Mouse (Mus musculus) limb, embryonic 10.5 days (tissue): ENCODE results near the gene Use1. TPM values are rescaled to one million over a fixed set of nuclear protein-coding genes. Genes with fewer than 3 reads are reported as not detected.

Experiments
- DNase-seq: peaks from one replicate; pipeline ENCODE4 v3.0.0-alpha.2; 2017; ENCODE audit warnings: low spot score
- H3K27ac ChIP-seq: fragments of 300-500 bp; sonication (generic); 2 replicates; pipeline ENCODE4 v1.5.1; 2016; ENCODE audit warnings: mild to moderate bottlenecking
- H3K27me3 ChIP-seq: fragments of 300-500 bp; sonication (generic); 2 replicates; pipeline ENCODE4 v1.6.1; 2016; ENCODE audit warnings: low read depth, mild to moderate bottlenecking; ENCODE audit not compliant: poor library complexity, severe bottlenecking
- H3K36me3 ChIP-seq: fragments of 300-500 bp; sonication (generic); 2 replicates; pipeline ENCODE4 v1.6.1; 2016; ENCODE audit warnings: mild to moderate bottlenecking, moderate library complexity
- H3K4me1 ChIP-seq: fragments of 300-500 bp; sonication (generic); 2 replicates; pipeline ENCODE4 v1.6.1; 2016
- H3K4me3 ChIP-seq: fragments of 300-500 bp; sonication (generic); 2 replicates; pipeline ENCODE4 v1.5.1; 2016; ENCODE audit warnings: mild to moderate bottlenecking, moderate library complexity
- H3K9me3 ChIP-seq: fragments of 300-500 bp; sonication (generic); replicated peaks from 2 replicates; pipeline ENCODE4 v1.6.1; 2016; ENCODE audit warnings: mild to moderate bottlenecking
- WGBS: fragments of 180-500 bp; shearing (Covaris S2); methylation state at CpG from one replicate; pipeline ENCODE4 v1.1.7; 2016; 5-methylcytosine and 5-hydroxymethylcytosine counted together
- polyA plus RNA-seq: library from polyadenylated mRNA; unstranded; fragments of >200 nt; fragmentation: Nextera tagmentation; extraction: Ambion mirVana; gene quantifications from 2 replicates; pipeline ENCODE4 v1.2.1, GENCODE M21; 2016

Use1 gene
- polyA plus RNA-seq, 1 experiment from 2014 or later, result 92.4 TPM

DNA sequence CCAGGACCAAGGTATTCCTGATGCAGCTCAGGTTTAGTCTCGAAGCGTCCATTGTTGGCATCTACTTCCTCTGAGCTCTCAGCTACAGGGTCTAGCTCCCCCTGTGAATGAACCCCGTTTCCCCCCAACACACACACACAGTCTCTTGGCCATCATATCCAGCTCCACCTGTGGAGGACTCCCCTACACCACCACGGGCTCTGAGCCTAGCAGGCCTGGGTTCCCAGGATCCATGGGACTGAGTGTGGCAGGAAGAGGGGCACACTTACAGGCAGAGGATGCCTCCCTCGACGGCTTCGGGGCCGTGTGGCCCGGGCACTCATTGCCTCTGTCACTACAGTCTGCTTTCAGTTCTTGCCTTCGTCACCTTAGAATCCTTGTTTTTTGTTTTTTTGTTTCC, 28.4 kb downstream of the Use1 start:
- Histone ChIP-seq H3K27me3 (no peaks in the 10 kb centered on the region), H3K27ac (no peak overlapping the region; the same call in 1 of the 2 replicates), H3K36me3 (peaks cover 20% of the 10 kb centered on the region), H3K4me3 (0 out of 2 replicates have a peak overlapping the region, but pooled peaks have one; percentile 17), H3K4me1 (peaks cover 31% of the 10 kb centered on the region), H3K9me3 (no peaks in the 10 kb centered on the region)
- no peak for DNase-seq
- whole genome bisulfite sequencing, result 91% methylated on average over 10 of the region's 10 CpGs

DNA sequence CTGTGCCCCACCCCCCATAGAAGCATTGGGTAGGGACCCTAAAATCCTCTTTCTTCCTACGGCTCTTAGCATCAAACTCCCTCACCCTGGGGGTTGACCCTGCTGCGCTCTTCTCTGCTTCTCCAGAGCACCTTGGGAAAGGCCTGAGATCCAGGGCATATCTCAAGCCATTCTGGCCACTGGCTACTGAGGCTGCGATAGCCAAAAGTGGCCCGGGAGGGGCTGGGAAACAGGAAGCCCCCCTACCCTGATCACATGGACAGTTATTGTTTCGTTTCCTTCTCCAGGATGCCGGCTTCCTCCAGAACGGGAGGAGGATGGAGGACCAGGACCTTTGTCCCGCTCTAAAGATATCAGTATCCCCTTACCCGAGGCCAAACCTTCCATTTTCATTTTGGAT, 29.0 kb downstream of the Use1 start, which contains the start of gene Ushbp1:
TSS of gene Ushbp1 (minus strand) at position 174 of the 400 bp plus-strand sequence.
- H3K9me3 ChIP-seq, result no peaks in the 10 kb centered on the region
- WGBS, result 89% methylated on average over 9 of the region's 9 CpGs

DNA sequence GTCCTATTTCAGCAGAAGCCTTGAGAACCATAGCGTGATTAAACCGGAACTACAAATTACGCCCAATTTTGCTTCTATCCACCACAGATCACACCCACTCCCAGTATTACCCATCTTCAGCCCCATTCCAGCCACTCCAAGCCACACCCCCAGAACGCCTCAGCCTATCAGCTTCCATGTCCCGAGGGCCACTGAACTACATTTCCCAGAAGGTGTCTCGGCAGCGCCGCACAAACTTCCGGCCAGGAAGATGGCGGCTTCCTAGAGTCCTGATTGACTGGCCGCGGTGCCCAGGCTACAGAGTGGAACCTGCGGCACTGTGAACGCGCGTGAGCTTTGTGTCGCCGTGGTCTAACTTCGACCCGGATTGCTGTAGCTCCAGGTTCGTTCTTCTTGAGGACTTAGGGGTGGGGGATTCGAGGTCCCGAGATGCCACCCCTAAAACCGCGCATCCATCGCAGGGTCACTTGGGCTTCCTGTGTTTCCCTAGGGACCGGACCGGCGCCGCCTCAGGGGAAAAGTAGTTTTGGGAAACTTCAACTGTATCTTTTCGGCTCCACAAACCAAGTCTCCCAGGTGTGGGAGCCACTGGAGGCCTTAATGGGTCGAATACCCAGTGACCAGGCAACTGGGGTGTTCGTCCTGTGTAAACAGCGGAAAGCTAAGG, 30.1 kb downstream of the Use1 start, which contains the start of gene Babam1:
TSS of gene Babam1 (plus strand) at position 223 of the 667 bp plus-strand sequence.
- H3K4me3 ChIP-seq, result peak within 1 kb of the TSS; percentile 85
- under 1% methylated on average over 34 of the region's 34 CpGs for WGBS
- no peaks in the 10 kb centered on the region for H3K9me3 ChIP-seq
- H3K36me3 ChIP-seq, result peaks cover 29% of the 10 kb centered on the region
- DNase-seq, result peak; percentile 90
- peak within 1 kb of the TSS; percentile 88 for H3K27ac ChIP-seq
- peaks cover 24% of the 10 kb centered on the region for H3K4me1 ChIP-seq
- no peaks in the 10 kb centered on the region for H3K27me3 ChIP-seq

More for the DNA sequence above, 29.0 kb downstream of the Use1 start, which contains the start of gene Ushbp1:
- DNase-seq, result no peak
- Histone ChIP-seq H3K27me3 (no peaks in the 10 kb centered on the region), H3K27ac (peak within 1 kb of the TSS; percentile 88), H3K4me3 (peak within 1 kb of the TSS; percentile 85), H3K4me1 (peaks cover 28% of the 10 kb centered on the region), H3K36me3 (peaks cover 22% of the 10 kb centered on the region)

DNA sequence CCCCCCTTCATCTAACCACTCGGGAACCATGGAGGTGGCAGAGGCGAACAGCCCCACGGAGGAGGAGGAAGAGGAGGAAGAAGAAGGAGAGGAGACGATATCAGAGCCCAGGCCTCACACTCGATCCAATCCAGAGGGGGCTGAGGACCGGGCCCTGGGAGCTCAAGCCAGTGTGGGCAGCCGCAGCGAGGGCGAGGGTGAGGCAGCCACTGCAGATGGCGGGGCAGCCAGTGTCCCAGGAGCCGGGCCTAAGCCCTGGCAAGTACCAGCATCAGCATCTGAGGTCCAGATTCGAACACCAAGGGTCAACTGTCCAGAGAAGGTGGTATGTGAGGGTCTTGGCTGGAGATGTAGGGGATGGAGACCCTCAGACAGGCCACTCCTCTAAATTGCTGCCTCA, 31.1 kb downstream of the Use1 start:
- H3K27ac ChIP-seq, result 0 out of 2 replicates have a peak overlapping the region, but pooled peaks have one; percentile 88
- peak overlapping the region; percentile 85 for H3K4me3 ChIP-seq
- H3K9me3 ChIP-seq, result no peaks in the 10 kb centered on the region
- DNase-seq, result no peak
- H3K27me3 ChIP-seq, result no peaks in the 10 kb centered on the region
- 85% methylated on average over 12 of the region's 12 CpGs for WGBS
- H3K4me1 ChIP-seq, result peaks cover 24% of the 10 kb centered on the region
- peaks cover 32% of the 10 kb centered on the region for H3K36me3 ChIP-seq

DNA sequence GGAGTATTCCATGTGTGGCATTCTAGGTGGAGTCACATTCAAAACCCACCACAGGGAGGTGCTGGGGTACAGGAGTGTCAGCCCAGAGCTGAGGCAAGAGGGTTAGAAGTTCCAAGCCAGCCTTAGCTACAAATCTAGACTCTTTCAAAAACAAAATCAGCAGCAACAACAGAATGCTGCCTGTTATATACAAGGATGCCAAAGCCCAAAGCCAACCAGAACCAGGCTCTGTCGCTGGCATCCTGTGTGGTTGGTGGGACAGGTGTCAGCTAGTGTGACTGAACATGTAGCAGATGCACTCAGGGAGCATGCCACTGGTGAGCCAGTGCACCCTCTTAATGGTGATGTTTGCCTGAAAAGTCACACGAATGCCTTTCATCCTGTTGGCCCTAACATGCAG, 34.2 kb downstream of the Use1 start:
- Histone ChIP-seq H3K36me3 (peaks cover 49% of the 10 kb centered on the region), H3K9me3 (no peaks in the 10 kb centered on the region), H3K4me3 (no peak overlapping the region), H3K27ac (no peak overlapping the region), H3K4me1 (peaks cover 19% of the 10 kb centered on the region), H3K27me3 (no peaks in the 10 kb centered on the region)
- 89% methylated on average over 2 of the region's 2 CpGs for WGBS
- no peak for DNase-seq

DNA sequence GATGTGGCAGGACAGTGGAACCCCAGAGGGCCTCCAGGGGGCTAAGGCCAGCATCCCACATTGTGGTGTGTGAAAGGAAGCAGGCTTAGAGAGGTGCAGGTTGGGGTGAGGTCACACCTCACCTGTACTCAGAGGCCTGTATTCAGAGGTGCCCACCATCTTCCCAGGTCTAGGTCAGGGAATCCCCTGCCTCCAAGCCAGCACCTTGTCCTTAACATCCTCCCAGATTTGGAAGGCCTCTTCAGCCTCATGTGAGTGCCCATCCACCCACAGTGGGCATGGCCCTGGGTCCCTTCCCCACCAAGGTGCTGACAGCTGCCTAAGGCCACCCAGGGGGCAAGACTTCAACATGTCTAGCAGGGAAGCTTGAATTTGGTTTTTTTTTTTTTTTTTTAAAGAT, 34.8 kb downstream of the Use1 start:
- Histone ChIP-seq H3K9me3 (no peaks in the 10 kb centered on the region), H3K4me3 (no peak overlapping the region), H3K27me3 (no peaks in the 10 kb centered on the region), H3K36me3 (peaks cover 49% of the 10 kb centered on the region), H3K27ac (no peak overlapping the region), H3K4me1 (peaks cover 21% of the 10 kb centered on the region)
- no peak for DNase-seq

DNA sequence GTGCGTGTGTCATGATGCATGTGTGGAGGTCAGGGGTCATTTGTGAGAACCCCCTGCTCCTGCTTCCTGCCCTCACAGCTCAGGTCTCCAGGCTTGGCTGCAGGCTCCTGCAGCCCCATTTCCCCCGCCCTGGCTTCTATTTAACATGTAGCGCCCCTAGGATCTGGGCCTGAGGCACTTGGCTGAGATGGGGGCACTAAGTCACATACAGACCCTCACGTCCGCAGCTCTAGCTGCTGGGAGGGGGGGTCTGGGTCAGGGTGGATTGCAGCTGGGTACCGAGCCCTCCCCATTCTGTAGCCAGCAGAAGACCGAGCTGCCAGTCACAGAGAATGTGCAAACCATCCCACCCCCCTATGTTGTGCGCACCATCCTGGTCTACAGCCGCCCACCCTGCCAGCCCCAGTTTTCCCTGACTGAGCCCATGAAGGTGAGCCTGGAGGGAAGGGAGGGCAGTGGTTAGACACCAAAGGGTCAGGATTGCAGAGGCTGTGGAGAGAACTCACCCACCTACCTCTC, 35.9 kb downstream of the Use1 start:
- Histone ChIP-seq H3K27me3 (no peaks in the 10 kb centered on the region), H3K27ac (no peak overlapping the region), H3K9me3 (no peaks in the 10 kb centered on the region), H3K4me1 (peaks cover 26% of the 10 kb centered on the region), H3K4me3 (no peak overlapping the region), H3K36me3 (peaks cover 54% of the 10 kb centered on the region)
- 90% methylated on average over 9 of the region's 9 CpGs for WGBS
- DNase-seq, result peak; percentile 29

DNA sequence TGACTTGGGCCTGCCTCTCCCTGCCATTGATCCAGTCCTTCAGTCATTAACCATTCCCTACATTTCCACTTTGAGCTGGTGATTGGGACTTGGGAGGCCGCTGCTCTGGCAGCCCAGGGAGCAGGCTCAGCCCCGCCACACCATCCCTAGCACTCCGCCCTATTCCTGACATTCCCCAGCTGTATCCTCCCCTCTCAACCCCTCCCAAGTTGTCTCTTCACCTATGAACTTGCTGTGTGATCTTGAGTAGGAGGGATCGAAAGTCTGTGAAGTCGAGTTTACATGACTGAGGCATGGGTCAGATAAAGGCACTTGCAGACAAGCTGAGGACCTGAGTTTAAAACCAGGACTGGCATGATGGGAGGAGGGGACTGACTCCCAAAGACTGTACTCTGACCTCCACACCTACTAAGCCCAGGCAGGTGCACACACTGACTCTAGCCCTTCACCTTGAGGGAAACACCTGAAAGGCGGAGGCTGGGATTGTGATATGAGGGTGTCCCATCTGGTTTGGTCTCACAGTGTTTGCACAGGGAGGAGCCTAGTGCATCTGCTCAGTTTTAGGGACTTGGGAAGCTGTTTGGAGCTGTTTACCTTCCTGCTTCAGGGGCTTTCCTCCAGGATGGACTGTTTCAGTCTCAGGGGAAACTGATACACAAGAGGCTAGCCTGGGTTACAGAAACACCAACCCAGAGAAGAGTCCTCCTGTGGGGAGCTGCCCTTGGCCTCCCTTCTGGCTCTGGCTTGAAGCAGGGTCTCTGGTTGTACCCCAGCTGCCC, 36.6 kb downstream of the Use1 start:
- no peaks in the 10 kb centered on the region for H3K9me3 ChIP-seq
- no peaks in the 10 kb centered on the region for H3K27me3 ChIP-seq
- peaks cover 60% of the 10 kb centered on the region for H3K36me3 ChIP-seq
- H3K4me3 ChIP-seq, result no peak overlapping the region
- DNase-seq, result peak; percentile 27
- H3K4me1 ChIP-seq, result peaks cover 27% of the 10 kb centered on the region
- H3K27ac ChIP-seq, result no peak overlapping the region
- 81% methylated on average over 6 of the region's 6 CpGs for WGBS

DNA sequence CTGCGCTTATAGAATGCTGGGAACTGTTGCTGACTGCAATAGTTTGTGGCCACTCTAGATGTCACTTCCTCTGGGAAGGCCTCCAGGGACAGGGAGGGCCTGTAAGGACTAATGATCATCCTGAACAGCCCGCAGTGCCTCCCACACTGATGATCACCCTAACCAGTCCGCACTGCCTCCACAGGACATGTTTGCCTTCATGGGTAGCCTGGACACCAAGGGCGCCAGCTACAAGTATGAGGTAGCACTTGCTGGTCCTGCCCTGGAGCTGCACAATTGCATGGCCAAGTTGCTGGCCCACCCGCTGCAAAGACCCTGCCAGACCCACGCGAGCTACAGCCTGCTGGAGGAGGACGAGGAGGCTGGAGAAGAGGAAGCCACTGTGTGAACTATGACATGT, 37.4 kb downstream of the Use1 start:
- Histone ChIP-seq H3K9me3 (no peaks in the 10 kb centered on the region), H3K36me3 (peaks cover 60% of the 10 kb centered on the region), H3K4me1 (peaks cover 27% of the 10 kb centered on the region), H3K27ac (no peak overlapping the region), H3K27me3 (no peaks in the 10 kb centered on the region), H3K4me3 (no peak overlapping the region)
- peak; percentile 24 for DNase-seq
- WGBS, result 90% methylated on average over 8 of the region's 8 CpGs

DNA sequence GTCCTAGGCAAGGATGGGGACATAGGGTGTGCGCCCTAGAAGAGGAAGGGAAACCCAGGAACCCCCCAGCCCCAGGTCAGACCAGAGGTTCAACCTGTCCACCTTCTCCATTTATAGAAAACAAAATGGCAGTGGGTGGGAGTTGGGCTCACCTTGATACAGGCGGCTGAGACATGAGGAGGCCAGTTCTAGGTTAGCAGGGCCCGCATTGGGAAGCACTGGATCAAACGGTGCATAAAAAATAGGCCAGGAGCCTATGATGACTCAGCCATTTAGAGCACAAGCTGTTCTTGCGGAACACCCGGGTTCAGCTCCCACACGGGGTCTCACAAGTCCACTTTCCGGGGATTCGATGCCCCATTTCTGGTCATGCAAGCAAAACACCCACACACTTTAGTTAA, 38.3 kb downstream of the Use1 start:
- H3K4me3 ChIP-seq, result peak overlapping the region; percentile 80; the same call in 1 of the 2 replicates
- H3K27ac ChIP-seq, result 0 out of 2 replicates have a peak overlapping the region, but pooled peaks have one; percentile 89
- peaks cover 27% of the 10 kb centered on the region for H3K4me1 ChIP-seq
- no peaks in the 10 kb centered on the region for H3K9me3 ChIP-seq
- no peaks in the 10 kb centered on the region for H3K27me3 ChIP-seq
- 89% methylated on average over 9 of the region's 9 CpGs for WGBS
- peaks cover 60% of the 10 kb centered on the region for H3K36me3 ChIP-seq
- DNase-seq, result peak; percentile 31

DNA sequence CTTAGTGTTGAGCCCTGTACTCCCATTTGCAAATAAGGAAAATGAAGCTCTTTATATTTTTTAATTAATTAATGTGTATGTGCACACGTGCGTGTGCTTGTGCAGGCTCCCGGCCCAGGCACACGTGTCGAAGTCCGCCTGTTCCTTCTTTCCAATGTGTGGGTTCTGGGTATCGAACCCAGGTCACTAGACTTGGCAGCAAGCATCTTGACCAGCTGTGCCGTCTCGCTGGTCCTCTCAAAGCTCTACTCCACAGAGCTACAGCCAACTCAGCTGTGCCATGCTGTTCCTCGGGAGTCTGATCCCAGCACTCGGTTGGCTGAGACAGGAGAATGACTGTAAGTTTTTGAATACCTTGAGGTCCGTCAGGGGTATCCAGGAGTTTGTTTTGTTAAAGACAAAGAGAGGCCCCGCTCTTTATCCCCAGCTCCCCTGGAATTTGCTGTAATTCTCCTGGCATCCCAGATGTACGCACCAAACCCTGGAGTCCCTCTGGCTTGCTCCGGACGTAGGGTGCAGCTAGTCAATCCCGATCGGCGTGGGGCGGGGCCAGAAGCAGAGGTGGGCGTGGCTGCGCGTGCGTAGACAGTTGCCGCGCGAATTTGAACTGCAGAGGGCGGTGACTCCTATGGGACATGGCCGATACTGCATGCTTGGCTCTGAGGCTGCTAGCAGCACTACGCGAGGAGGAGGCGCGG, 38.9 kb downstream of the Use1 start, which contains the start of gene Ankle1:
TSS of gene Ankle1 (plus strand) at position 610 of the 698 bp plus-strand sequence.
- no peaks in the 10 kb centered on the region for H3K27me3 ChIP-seq
- DNase-seq, result peak; percentile 99
- WGBS, result 17% methylated on average over 33 of the region's 33 CpGs
- H3K36me3 ChIP-seq, result peaks cover 59% of the 10 kb centered on the region
- H3K9me3 ChIP-seq, result no peaks in the 10 kb centered on the region
- peaks cover 27% of the 10 kb centered on the region for H3K4me1 ChIP-seq
- H3K4me3 ChIP-seq, result peak within 1 kb of the TSS; percentile 80
- peak within 1 kb of the TSS; percentile 89 for H3K27ac ChIP-seq
